Mouse (Mus musculus): Measurements from ENCODE around the gene Srd5a1. TPM values are rescaled to one million over a fixed set of nuclear protein-coding genes. Genes with fewer than 3 reads are reported as not detected.
A peak's percentile ranks its signal among the peaks of the same experiment; 100 is the strongest.
"Not testable (repeated sequence)": the region's sequence is repeated elsewhere in the genome, so short reads cannot be mapped to it uniquely, and the experiment has no call there.

Srd5a1 gene
- total RNA-seq, 2 experiments from 2014 or later, result 8.6 to 11.8 TPM

DNA sequence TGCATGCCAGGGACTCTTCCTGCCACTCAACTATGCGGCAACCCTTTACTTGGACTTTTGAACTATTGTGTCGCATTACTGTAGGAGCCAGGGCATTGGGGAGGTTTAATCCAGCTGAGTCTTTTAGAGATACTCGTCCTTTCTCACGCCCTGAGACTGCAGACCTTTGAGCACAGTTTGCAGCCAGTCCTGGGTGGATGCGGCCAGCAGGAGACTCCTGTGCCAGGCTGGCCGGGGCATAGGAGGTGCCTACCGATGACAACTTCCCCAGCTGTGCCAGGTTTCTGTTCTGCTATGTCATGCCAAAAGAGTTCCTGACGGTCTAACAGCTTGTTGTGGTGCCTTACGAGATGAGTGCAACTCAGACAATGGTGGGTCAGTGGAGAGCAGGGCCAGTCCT lies 42.0 kb downstream of the Srd5a1 start:
- no peak for DNase-seq

GRCm38 (mm10) chr13:69565401-69565800 lies 45.8 kb downstream of the Srd5a1 start:
- DNase-seq, result not testable (repeated sequence)

DNA sequence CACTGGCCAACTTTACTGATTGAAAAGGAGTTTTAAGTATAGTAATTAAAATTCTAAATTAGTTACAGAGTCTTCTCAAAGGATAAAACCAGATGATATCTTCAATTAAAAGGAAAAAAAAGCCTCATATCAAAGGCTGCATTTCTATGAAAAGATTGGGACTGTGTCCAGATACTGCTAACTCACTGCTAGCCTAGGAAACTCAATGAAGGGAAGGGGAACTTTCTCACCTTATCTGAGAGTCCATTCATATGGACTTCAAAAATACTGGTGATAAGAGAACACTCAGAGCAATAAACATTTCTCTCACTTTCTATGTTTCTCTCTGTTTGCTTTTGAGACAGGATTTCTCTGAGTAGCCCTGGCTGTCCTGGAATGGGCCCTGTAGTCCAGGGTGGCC lies 46.7 kb downstream of the Srd5a1 start:
- DNase-seq, result no peak

GRCm38 (mm10) chr13:69563905-69564304 lies 47.3 kb downstream of the Srd5a1 start:
- no peak for DNase-seq

- no peak for DNase-seq
Measured at GRCm38 (mm10) chr13:69562654-69563574, 48.3 kb downstream of the Srd5a1 start.

DNA sequence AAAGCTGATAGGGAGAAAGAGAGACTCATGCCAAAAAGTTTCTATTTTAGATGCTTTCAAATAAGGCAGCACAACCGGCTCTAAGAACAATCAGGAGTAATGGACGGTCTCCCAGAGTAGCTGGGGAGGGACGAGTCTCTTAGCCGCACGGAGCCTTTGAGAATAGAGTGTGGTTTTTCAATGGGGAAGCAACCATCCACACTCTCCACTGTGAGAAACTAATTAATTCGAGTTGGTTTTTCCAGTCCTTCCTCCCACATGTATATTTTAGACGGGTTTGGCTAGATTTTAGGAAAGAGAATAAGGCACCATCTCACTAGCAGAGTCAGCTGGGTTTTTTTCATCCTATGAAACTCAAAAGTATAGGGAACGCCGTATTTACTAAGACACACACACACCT lies 49.2 kb downstream of the Srd5a1 start:
- no peak for DNase-seq

GRCm38 (mm10) chr13:69559291-69559961 lies 51.8 kb downstream of the Srd5a1 start:
- no peak for DNase-seq

GRCm38 (mm10) chr13:69558098-69558660 lies 53.1 kb downstream of the Srd5a1 start:
- DNase-seq, result peak in 1 of 2 experiments; percentile 39

GRCm38 (mm10) chr13:69556728-69557127 lies 54.5 kb downstream of the Srd5a1 start:
- no peak for DNase-seq

DNA sequence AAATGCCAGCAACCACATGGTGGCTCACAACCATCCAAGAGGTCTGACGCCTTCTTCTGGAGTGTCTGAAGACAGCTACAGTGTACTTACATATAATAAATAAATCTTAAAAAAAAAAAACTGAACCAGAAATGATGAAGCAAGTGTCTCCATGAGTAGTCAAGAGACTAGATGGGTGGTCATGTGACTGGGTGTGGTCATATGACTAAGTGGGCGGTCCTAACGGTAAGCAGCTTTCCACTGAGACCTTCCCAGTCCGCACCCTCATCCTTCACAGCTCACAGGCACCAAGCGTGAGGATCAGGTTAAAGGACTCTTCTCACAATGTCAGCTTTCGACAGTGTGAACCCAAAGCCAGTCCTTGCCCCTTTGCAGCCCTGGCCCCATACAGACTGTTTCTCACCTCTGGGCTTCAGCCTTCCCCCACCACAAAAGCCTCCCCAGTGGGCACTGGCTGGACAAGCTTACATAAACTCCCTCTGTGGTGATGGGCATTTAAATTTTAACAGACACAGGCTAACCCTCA lies 55.2 kb downstream of the Srd5a1 start:
- no peak for DNase-seq

DNA sequence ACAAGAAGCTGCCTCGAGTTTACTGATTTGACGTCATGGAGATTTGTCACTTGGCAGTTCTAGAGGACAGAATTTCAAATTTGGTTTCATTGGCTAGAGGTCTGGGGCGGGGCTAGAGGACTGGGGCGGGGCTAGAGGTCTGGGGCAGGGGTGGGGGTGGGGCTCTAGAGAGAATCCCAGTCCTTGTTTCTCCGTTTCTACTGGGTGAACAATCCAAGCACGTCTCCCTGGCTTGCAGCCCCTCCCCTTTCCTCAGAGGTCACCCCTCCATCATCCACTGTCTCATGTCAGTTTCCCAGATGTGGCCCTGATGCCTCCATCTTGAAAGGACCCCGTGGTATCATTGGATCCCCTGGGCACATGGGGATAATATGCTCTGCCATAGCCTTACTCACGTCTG lies 56.2 kb downstream of the Srd5a1 start:
- DNase-seq, result no peak

GRCm38 (mm10) chr13:69554255-69554654 lies 57.0 kb downstream of the Srd5a1 start:
- no peak for DNase-seq

DNA sequence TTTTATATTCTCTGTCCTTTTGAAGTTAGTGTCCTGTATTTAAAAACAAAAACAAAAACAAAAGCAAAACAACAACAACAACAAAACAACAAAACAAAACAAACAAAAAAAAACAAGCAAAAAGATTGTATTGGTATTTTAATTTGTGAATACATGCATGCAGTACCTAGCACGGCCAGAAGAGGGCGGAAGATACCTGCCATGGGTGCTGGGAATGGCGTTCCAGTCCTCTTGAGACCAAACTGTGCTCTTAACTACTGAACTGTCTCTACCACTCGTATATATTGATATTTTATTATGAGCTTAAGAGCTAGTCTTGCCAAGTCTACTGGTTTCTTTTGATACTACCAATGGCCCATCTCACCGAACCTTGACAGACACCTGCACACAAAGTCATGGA lies 58.2 kb downstream of the Srd5a1 start:
- DNase-seq, result no peak

GRCm38 (mm10) chr13:69550831-69551230 lies 60.4 kb downstream of the Srd5a1 start:
- DNase-seq, result no peak

- no peak for DNase-seq
Measured at GRCm38 (mm10) chr13:69549980-69550379, 61.3 kb downstream of the Srd5a1 start.

GRCm38 (mm10) chr13:69547488-69548180 lies 63.6 kb downstream of the Srd5a1 start:
- DNase-seq, result no peak

DNA sequence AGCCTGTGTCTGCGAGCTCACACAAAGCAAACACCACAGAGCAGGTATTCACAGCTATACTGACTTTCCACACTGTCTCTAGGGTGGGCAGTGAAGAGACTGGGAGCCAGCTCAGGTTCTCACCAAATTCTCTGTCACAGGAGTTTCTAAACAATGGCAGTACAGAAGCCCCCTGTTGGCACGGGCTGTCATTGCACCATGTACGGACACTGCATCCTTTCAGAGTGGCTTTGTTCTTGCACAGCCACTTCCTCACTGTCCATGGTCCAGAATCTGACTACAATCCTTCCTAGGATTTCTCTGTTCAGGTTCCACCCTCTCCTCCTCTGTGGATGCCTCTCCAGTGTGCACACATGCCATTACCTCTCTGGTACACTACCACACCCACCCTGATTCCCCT lies 66.2 kb downstream of the Srd5a1 start:
- no peak for DNase-seq

DNA sequence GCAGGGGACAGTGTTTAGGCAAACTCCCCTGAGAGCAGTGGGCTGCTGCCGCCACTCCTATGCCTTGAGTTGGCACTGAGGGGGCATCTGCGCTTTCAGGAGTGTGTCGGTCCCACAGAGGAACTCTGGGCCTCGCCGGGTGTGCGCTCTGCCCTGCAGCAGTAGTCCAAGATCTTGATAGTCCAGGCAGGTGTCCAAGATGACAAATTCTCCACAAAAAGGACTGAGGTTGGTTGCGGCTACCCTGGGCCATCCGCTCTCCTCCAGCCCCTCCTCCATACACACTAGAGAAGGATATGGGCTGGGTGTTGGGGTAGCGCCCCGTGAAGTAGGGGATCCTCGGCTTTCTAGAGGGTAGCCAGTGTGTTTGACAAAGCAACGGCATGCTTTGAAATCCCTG lies 67.6 kb downstream of the Srd5a1 start:
- no peak for DNase-seq

DNA sequence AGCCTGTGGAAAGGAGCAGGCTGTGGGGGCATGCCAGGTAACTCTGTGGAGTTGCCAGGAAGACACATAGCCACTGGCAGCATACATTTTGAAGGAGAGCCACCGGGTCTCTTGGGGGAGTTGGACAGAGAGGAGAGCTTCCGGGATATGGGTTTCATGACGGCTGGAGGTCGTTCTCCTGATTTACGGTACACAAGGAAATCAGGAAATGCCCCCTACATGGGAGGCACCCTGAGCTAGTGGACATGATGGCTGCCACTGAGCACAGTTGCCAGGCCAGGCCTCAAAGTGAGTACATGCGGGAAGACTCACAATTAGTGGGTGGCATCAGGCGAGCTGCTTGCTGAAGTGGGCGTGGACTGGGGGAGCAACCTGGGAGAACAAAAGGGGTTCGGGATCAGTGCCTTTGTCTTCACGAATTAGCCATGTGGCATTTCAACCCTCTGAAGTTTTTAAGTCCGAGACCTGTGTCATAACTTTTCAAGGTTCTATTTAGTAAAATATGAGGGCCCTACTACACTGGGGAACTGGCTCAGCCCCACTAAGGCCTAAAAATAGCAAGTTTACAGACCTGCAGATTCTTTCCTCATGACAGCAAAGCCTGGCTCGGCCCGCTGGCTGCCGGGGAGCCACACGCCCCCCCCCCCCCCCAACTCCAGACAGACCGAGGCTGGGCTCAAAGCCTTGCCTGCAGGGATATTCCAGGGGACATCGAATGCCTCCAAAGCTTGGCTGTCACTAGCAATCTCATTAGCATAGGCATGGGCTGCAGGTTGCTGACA lies 68.5 kb downstream of the Srd5a1 start:
- no peak for DNase-seq

GRCm38 (mm10) chr13:69541776-69542175 lies 69.5 kb downstream of the Srd5a1 start:
- no peak for DNase-seq

- DNase-seq, result no peak
Measured at GRCm38 (mm10) chr13:69541209-69541608, 70.0 kb downstream of the Srd5a1 start.

- no peak for DNase-seq
Measured at GRCm38 (mm10) chr13:69538327-69538726, 72.9 kb downstream of the Srd5a1 start.
